Mouse (Mus musculus) hindbrain, postnatal 0 days (tissue): Measurements from ENCODE around the gene Gab1. TPM values are rescaled to one million over a fixed set of nuclear protein-coding genes. Genes with fewer than 3 reads are reported as not detected.
A peak's percentile ranks its signal among the peaks of the same experiment; 100 is the strongest.

Source experiments
- ATAC-seq: fragments of 200-750 bp; cut with Nextera tagmentation; 2 replicates; pipeline ENCODE4 v1.8.0; 2017; ENCODE audit warnings: mild to moderate bottlenecking, moderate TSS enrichment, moderate library complexity
- DNase-seq: peaks from one replicate; pipeline ENCODE4 v3.0.0-alpha.2; 2015; ENCODE audit warnings: low spot score
- H3K27ac ChIP-seq: fragments of 300-500 bp; sonication (generic); 2 replicates; pipeline ENCODE4 v1.5.1; 2014; ENCODE audit warnings: mild to moderate bottlenecking
- H3K27me3 ChIP-seq: fragments of 300-500 bp; sonication (generic); 2 replicates; pipeline ENCODE4 v1.6.1; 2014; ENCODE audit warnings: low read length, mixed read lengths; ENCODE audit not compliant: insufficient read depth
- H3K36me3 ChIP-seq: fragments of 300-500 bp; sonication (generic); 2 replicates; pipeline ENCODE4 v1.6.1; 2014; ENCODE audit warnings: low read length, mixed read lengths; ENCODE audit not compliant: insufficient read depth
- H3K4me1 ChIP-seq: fragments of 300-500 bp; sonication (generic); 2 replicates; pipeline ENCODE4 v1.6.1; 2014; ENCODE audit warnings: antibody characterized with exemption, low read length, mixed read lengths; ENCODE audit not compliant: insufficient read depth
- H3K4me2 ChIP-seq: fragments of 300-500 bp; sonication (generic); 2 replicates; pipeline ENCODE4 v1.6.1; 2014; ENCODE audit warnings: low read depth, mild to moderate bottlenecking, low read length, moderate library complexity, mixed read lengths
- H3K4me3 ChIP-seq: fragments of 300-500 bp; sonication (generic); 2 replicates; pipeline ENCODE4 v1.5.1; 2014; ENCODE audit warnings: low read length
- H3K9ac ChIP-seq: fragments of 300-500 bp; sonication (generic); replicated peaks from 2 replicates; pipeline ENCODE4 v1.6.1; 2014; ENCODE audit warnings: mild to moderate bottlenecking, low read length, moderate library complexity, mixed read lengths
- H3K9me3 ChIP-seq: fragments of 300-500 bp; sonication (generic); 2 replicates; pipeline ENCODE4 v1.6.1; 2016; ENCODE audit warnings: low read length, mixed read lengths
- CTCF ChIP-seq: IDR thresholded peaks from 2 replicates; pipeline ENCODE4 v1.5.1; 2016; ENCODE audit warnings: antibody characterized with exemption, control low read depth, low read depth
- WGBS: fragments of 180-500 bp; shearing (Covaris S2); extraction: QIAGEN DNeasy Blood & Tissue Kit; methylation state at CpG from one replicate; pipeline ENCODE4 v1.1.7; 2014; 5-methylcytosine and 5-hydroxymethylcytosine counted together
- polyA plus RNA-seq: library from polyadenylated mRNA; unstranded; fragments of >200 nt; fragmentation: Nextera tagmentation; extraction: Ambion mirVana; gene quantifications from 2 replicates; pipeline ENCODE4 v1.2.1, GENCODE M21; 2015
- total RNA-seq: library from RNA; depleted of rRNA; stranded (reverse); fragments of >200 nt; gene quantifications from 2 replicates; pipeline ENCODE4 v1.2.3, GENCODE M21; 2014

Gene Gab1
- total and polyA plus RNA-seq, 2 experiments from 2014 or later, result 14.0 to 32.7 TPM

DNA sequence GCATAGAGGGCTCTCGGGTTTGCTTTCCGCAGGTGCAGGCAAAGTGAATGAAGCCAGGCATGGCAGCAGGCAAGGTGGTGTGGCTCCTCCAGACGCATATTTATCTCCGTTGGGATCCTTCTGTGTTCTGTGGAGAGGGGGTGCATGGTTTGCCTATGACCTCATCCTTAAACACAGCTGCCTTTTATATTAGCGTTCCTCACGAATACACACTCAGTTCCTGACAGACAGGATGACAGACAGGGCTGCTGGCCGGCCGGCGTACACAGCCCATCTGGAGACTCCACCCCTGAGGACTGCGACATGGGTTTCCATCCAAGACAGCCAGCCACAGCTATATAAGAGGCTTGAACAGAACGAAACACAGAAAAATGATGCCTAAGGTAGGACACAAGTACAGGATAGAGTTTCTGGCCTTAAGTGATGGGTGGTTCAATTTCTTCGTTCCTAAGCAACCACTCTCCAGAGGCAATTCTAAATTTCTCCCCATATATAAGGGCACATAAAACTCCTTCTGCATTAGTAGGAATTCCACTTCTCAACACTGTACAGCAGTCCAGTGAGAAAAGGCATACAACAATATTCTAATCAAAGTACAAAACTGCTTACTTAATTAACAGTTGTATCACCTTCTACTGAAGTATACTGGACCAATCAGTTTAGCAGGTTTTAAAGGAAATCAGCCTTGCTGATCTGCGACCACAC is 66.1 kb downstream of the Gab1 start:
- 36% methylated on average over 13 of the region's 13 CpGs for WGBS
- 0 out of 2 replicates have a peak, but pooled peaks cover 8% of the 10 kb centered on the region for H3K4me1 ChIP-seq
- H3K36me3 ChIP-seq, result no peaks in the 10 kb centered on the region
- ATAC-seq (peak; percentile 67), DNase-seq (no peak)
- H3K9ac ChIP-seq, result no peak overlapping the region
- H3K27me3 ChIP-seq, result no peaks in the 10 kb centered on the region
- no peak for TF ChIP-seq CTCF
- no peak overlapping the region for H3K4me3 ChIP-seq
- H3K4me2 ChIP-seq, result peak overlapping the region; percentile 6; the same call in 1 of the 2 replicates
- H3K27ac ChIP-seq, result peak overlapping the region; percentile 27; the same call in 1 of the 2 replicates
- no peaks in the 10 kb centered on the region for H3K9me3 ChIP-seq

DNA sequence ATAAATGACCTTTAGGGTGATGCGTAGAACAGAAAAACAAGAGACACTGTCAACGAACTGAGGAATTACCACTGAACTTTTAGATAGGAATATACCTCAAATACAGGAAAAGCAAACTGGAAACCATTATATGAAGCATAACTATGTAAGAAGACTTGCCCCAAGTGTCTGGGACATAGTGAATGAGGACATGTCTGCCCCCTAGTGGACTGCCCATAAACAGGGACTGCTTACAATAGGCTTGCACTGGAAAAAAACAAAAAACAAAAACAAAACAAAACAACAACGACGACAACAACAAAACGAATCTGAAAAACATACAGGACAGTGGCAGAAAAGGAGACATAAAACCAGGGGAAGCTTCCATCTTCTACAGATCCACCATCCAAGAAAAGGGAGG is 66.9 kb downstream of the Gab1 start:
- peak; percentile 74 for TF ChIP-seq CTCF
- no peak overlapping the region for H3K4me2 ChIP-seq
- no peaks in the 10 kb centered on the region for H3K9me3 ChIP-seq
- no peaks in the 10 kb centered on the region for H3K36me3 ChIP-seq
- no peak overlapping the region for H3K9ac ChIP-seq
- no peak overlapping the region for H3K4me3 ChIP-seq
- DNase-seq (peak; percentile 61), ATAC-seq (no peak)
- WGBS, result 83% methylated on average over 5 of the region's 5 CpGs
- no peaks in the 10 kb centered on the region for H3K27me3 ChIP-seq
- H3K27ac ChIP-seq, result no peak overlapping the region
- H3K4me1 ChIP-seq, result 0 out of 2 replicates have a peak, but pooled peaks cover 8% of the 10 kb centered on the region

DNA sequence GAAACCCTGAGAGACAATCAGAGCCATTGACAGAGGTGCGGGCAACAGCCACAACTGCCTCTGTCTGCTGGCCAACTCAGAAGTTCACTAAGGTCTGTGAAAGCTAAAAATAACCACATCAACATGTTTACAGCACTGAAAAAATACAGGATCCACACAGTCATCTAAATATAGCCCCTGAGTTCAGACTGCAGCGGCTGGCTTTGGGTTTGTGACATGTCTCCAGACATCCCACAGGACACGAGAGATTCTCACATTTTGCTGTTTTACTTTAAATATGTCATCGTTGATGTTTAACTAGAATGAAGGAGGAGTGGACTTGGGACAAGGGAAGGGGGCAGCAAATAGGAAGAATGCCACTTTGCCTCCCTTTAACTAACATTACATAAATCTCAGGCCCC is 68.7 kb downstream of the Gab1 start:
- DNase-seq (no peak), ATAC-seq (no peak)
- Histone ChIP-seq H3K27me3 (no peaks in the 10 kb centered on the region), H3K27ac (no peak overlapping the region), H3K4me1 (0 out of 2 replicates have a peak, but pooled peaks cover 13% of the 10 kb centered on the region), H3K4me3 (no peak overlapping the region), H3K9ac (no peak overlapping the region), H3K36me3 (no peaks in the 10 kb centered on the region), H3K9me3 (no peaks in the 10 kb centered on the region), H3K4me2 (no peak overlapping the region)
- no peak for TF ChIP-seq CTCF
- WGBS, result 65% methylated on average over 4 of the region's 4 CpGs

DNA sequence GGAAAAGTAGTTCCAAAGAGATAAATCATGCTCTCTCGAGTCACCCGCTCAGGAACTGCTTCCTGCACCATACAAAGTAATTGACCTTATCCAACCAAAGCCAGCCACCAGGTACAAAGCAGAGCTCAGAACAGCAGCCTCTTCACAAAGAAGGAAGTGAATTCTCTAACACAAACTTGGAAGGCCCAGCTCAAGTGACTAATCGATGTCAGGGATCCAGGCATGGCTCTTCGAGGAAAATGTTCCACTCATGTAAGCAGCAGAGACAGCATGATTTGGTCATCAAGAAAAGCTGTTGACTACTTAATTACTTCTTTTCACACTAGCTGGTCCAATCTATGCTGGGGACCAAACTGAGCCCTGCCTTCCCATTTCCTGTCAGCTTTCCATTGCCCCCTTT is 69.4 kb downstream of the Gab1 start:
- DNase-seq (no peak), ATAC-seq (no peak)
- H3K36me3 ChIP-seq, result no peaks in the 10 kb centered on the region
- no peak overlapping the region for H3K4me2 ChIP-seq
- H3K27me3 ChIP-seq, result no peaks in the 10 kb centered on the region
- no peaks in the 10 kb centered on the region for H3K9me3 ChIP-seq
- WGBS, result 66% methylated on average over 4 of the region's 4 CpGs
- TF ChIP-seq CTCF, result no peak
- H3K4me1 ChIP-seq, result 0 out of 2 replicates have a peak, but pooled peaks cover 13% of the 10 kb centered on the region
- no peak overlapping the region for H3K27ac ChIP-seq
- H3K4me3 ChIP-seq, result no peak overlapping the region
- H3K9ac ChIP-seq, result no peak overlapping the region

DNA sequence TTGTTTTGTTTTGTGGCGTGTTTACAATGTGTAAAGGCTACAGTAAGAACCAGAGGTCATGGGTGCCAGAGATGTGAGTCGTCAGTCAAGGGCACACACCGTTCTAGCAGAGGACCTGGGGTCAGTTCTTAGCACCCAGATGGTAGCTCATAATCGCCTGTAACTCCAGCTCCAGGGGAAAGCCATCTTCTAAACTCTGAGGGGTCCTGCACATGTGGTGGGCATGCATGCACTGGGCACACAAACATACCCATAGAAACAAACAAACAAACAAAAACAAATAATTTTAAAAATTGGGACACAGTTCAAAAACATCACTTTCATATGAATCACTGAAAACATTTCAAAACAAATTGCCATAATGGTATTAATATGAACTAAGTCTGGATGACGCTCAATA is 69.9 kb downstream of the Gab1 start:
- no peak for DNase-seq
- Histone ChIP-seq H3K36me3 (no peaks in the 10 kb centered on the region), H3K9me3 (no peaks in the 10 kb centered on the region), H3K9ac (no peak overlapping the region), H3K27ac (no peak overlapping the region), H3K4me2 (no peak overlapping the region), H3K27me3 (no peaks in the 10 kb centered on the region), H3K4me3 (no peak overlapping the region), H3K4me1 (0 out of 2 replicates have a peak, but pooled peaks cover 13% of the 10 kb centered on the region)
- 90% methylated on average over 5 of the region's 5 CpGs for WGBS
- ATAC-seq, result no peak
- TF ChIP-seq CTCF, result no peak

DNA sequence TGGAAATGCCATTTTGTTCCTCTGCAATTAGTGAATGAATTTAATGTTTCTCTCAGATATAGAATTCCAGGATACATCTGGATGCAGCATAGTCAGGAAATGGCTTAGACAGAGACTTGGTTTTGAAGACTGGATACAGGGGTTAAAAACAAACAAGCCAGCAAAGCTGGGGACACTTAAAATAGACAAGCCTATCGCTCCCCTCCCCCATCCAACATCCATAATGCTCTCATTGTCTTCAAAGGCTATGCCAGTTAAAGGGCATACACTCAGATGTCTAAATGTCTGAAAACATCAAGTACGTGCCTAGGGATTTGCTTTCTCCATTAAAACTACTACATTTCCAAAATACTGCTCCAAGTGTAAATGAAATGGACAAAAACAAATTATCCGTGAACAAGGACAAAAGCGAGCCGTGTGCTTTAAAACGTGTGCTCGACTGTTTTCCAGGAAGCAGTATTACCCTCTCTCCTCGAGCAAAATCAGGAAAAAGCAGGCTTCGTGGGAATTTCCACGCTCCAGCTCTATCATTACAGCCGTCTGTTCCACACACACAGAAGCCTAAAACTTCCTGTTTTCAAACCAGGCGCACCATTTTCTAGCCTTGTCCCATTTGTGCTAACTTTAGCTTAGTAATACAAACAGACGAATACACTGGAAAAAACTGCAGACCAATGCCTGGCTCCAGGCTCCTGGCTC is 72.4 kb downstream of the Gab1 start:
- no peak overlapping the region for H3K4me3 ChIP-seq
- H3K4me2 ChIP-seq, result peak overlapping the region; percentile 2; the same call in 1 of the 2 replicates
- no peaks in the 10 kb centered on the region for H3K27me3 ChIP-seq
- H3K9me3 ChIP-seq, result no peaks in the 10 kb centered on the region
- WGBS, result 22% methylated on average over 13 of the region's 13 CpGs
- no peak for TF ChIP-seq CTCF
- H3K36me3 ChIP-seq, result no peaks in the 10 kb centered on the region
- peak; percentile 29 for DNase-seq
- H3K9ac ChIP-seq, result no peak overlapping the region
- H3K4me1 ChIP-seq, result peaks cover 12% of the 10 kb centered on the region; the same call in 1 of the 2 replicates
- peak overlapping the region; percentile 58; the same call in 1 of the 2 replicates for H3K27ac ChIP-seq
- ATAC-seq, result no peak
